Mouse (Mus musculus) bone marrow, adult 2 months (tissue): ENCODE data around the gene Arhgap21.

Experiments
- CTCF ChIP-seq: fragments of 200-500 bp; IDR thresholded peaks from 2 replicates; pipeline ENCODE4 v1.5.1; 2011; ENCODE audit warnings: low read length, control low read depth; ENCODE audit not compliant: control insufficient read depth, insufficient read depth
- POLR2A ChIP-seq: fragments of 200-500 bp; IDR thresholded peaks from 2 replicates; pipeline ENCODE4 v1.6.1; 2011; ENCODE audit warnings: low read depth, mild to moderate bottlenecking, control low read depth, low read length, borderline replicate concordance; ENCODE audit not compliant: control insufficient read depth

GRCm38 (mm10) chr2:20961825-20962224 lies 6.9 kb downstream of the Arhgap21 start:
- no peak for TF ChIP-seq POLR2A
- no peak for TF ChIP-seq CTCF
